Mouse (Mus musculus) stomach, postnatal 0 days (tissue): ENCODE measurements at regions not wholly inside any gene's neighbourhood (a gene's known extent, or its start where the extent isn't known, plus 50 kb on each side); places are given as distances from the start of the nearest gene placed in this dataset.

Experiments
- ATAC-seq: fragments of 200-750 bp; cut with Nextera tagmentation; 2 replicates; pipeline ENCODE4 v1.8.0; 2017; ENCODE audit not compliant: low FRiP score, low TSS enrichment
- DNase-seq: peaks from one replicate; pipeline ENCODE4 v3.0.0-alpha.2; 2016; ENCODE audit warnings: low spot score
- H3K27ac ChIP-seq: fragments of 300-500 bp; sonication (generic); replicated peaks from 2 replicates; pipeline ENCODE4 v1.5.1; 2014; ENCODE audit warnings: mild to moderate bottlenecking, control low read depth
- H3K27me3 ChIP-seq: fragments of 300-500 bp; sonication (generic); 2 replicates; pipeline ENCODE4 v1.6.1; 2014; ENCODE audit warnings: low read length; ENCODE audit not compliant: control insufficient read depth, insufficient read depth
- H3K36me3 ChIP-seq: fragments of 300-500 bp; sonication (generic); 2 replicates; pipeline ENCODE4 v1.6.1; 2014; ENCODE audit warnings: low read length, mixed read lengths; ENCODE audit not compliant: control insufficient read depth, insufficient read depth
- H3K4me1 ChIP-seq: fragments of 300-500 bp; sonication (generic); replicated peaks from 2 replicates; pipeline ENCODE4 v1.6.1; 2014; ENCODE audit warnings: antibody characterized with exemption; ENCODE audit not compliant: control insufficient read depth, insufficient read depth
- H3K4me2 ChIP-seq: fragments of 300-500 bp; sonication (generic); replicated peaks from 2 replicates; pipeline ENCODE4 v1.6.1; 2014; ENCODE audit warnings: low read depth, mild to moderate bottlenecking, control low read depth, moderate library complexity
- H3K4me3 ChIP-seq: fragments of 300-500 bp; sonication (generic); 2 replicates; pipeline ENCODE4 v1.5.1; 2014; ENCODE audit warnings: low read depth, low read length, control low read depth
- H3K9ac ChIP-seq: fragments of 300-500 bp; sonication (generic); 2 replicates; pipeline ENCODE4 v1.6.1; 2014; ENCODE audit warnings: mild to moderate bottlenecking, low read length, control low read depth, mixed read lengths
- H3K9me3 ChIP-seq: fragments of 300-500 bp; sonication (generic); 2 replicates; pipeline ENCODE4 v1.6.1; 2016; ENCODE audit warnings: low read length; ENCODE audit not compliant: control insufficient read depth
- CTCF ChIP-seq: IDR thresholded peaks from 2 replicates; pipeline ENCODE4 v1.5.1; 2016; ENCODE audit warnings: antibody characterized with exemption, low read depth, mild to moderate bottlenecking, moderate library complexity
- EP300 ChIP-seq: optimal IDR thresholded peaks from 2 replicates; pipeline ENCODE3; 2016; ENCODE audit warnings: antibody characterized with exemption
- WGBS: fragments of 180-500 bp; shearing (Covaris S2); extraction: QIAGEN DNeasy Blood & Tissue Kit; methylation state at CpG from one replicate; pipeline ENCODE4 v1.1.7; 2014; 5-methylcytosine and 5-hydroxymethylcytosine counted together

DNA sequence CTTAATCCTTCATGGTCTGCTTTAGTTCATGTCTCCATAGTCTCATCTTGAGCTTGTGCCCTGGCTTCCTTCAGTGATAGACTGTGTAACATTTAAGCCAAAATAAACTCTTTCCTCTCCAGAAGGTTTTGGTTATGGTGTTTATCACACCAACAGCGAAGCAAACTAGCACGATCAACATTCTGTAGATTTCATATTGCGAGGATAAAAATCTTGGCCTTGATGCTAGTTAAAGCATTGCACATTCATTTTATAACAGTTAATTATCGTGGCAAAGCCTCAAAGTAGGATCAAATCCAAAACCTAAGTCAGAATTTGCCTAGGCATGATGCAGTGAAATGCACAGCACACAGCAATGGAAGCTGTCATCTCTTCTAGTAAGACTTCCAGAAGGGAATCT lies 1123.7 kb downstream of the Rapgef2 start:
- H3K4me3 ChIP-seq = no peak overlapping the region
- no peak overlapping the region for H3K27ac ChIP-seq
- H3K4me1 ChIP-seq = no peaks in the 10 kb centered on the region
- no peaks in the 10 kb centered on the region for H3K36me3 ChIP-seq
- H3K4me2 ChIP-seq = no peak overlapping the region
- no peak overlapping the region for H3K9ac ChIP-seq
- DNase-seq (no peak), ATAC-seq (no peak)
- no peaks in the 10 kb centered on the region for H3K9me3 ChIP-seq
- 86% methylated on average over 4 of the region's 4 CpGs for WGBS
- TF ChIP-seq EP300 = no peak
- no peak for TF ChIP-seq CTCF
- no peaks in the 10 kb centered on the region for H3K27me3 ChIP-seq

DNA sequence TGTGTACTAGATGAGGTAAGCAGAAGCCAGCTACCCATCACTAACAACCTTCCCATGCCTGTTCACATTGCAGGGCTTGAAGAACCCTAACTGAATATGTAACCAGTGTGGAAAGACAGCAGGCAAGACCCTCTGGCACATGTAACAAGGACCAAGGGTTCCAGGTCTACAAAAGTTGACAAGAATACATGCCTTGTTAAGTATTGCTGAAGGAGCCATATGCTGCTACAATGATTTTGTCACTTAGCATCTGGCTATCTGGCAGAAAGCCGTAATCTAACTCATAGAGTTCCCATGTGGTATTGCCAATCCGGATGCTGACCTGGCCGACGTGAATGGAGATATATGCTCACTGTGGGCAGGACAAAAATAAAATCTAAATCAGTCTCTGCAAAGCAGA lies 1127.9 kb downstream of the Rapgef2 start:
- 90% methylated on average over 4 of the region's 4 CpGs for WGBS
- no peaks in the 10 kb centered on the region for H3K27me3 ChIP-seq
- TF ChIP-seq CTCF = no peak
- no peak for TF ChIP-seq EP300
- no peak for ATAC-seq
- no peak overlapping the region for H3K27ac ChIP-seq
- no peak for DNase-seq
- H3K4me1 ChIP-seq = no peaks in the 10 kb centered on the region
- no peaks in the 10 kb centered on the region for H3K36me3 ChIP-seq
- H3K4me2 ChIP-seq = no peak overlapping the region
- no peaks in the 10 kb centered on the region for H3K9me3 ChIP-seq
- no peak overlapping the region for H3K4me3 ChIP-seq
- H3K9ac ChIP-seq = no peak overlapping the region
